Mouse (Mus musculus): ENCODE data around the gene Gm15217.
A peak's percentile ranks its signal among the peaks of the same experiment; 100 is the strongest.

Gene Gm15217

GRCm38 (mm10) chr14:46379285-46379684 is at the start of gene Gm15217:
Gm15217 (plus strand) TSS chr14:46379414.
- no peak for DNase-seq (ENCODE audit: low spot score)

GRCm38 (mm10) chr14:46333421-46334237 is 45.6 kb upstream of the Gm15217 start:
- no peak for DNase-seq (ENCODE audit: low spot score)

GRCm38 (mm10) chr14:46338801-46339200 is 40.4 kb upstream of the Gm15217 start:
- DNase-seq (ENCODE audit: low spot score) = no peak

- no peak for DNase-seq (ENCODE audit: low spot score)
Observed at GRCm38 (mm10) chr14:46344750-46345149, 34.5 kb upstream of the Gm15217 start.

- no peak for DNase-seq (ENCODE audit: low spot score)
Observed at GRCm38 (mm10) chr14:46357286-46357685, 21.9 kb upstream of the Gm15217 start.

DNA sequence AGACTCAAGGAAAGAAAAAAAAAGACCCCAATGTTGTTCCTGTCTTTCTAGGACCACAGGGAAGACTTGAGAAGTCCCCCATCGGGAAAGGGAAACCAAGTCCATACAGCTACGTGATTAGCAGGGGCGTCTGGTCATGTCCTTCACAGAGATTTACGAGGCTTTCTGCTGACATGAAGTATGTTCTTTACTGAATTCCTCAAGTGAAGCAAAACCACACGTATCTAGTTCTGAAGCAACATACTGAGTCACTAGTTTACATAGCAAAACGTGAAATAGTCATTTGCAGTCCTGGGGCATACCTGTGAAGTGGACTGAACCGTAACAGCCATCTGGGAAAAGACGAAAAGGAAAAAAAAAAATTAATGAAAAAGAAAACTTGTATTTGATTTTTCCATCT is 21.5 kb upstream of the Gm15217 start:
- DNase-seq (ENCODE audit: low spot score) = no peak

DNA sequence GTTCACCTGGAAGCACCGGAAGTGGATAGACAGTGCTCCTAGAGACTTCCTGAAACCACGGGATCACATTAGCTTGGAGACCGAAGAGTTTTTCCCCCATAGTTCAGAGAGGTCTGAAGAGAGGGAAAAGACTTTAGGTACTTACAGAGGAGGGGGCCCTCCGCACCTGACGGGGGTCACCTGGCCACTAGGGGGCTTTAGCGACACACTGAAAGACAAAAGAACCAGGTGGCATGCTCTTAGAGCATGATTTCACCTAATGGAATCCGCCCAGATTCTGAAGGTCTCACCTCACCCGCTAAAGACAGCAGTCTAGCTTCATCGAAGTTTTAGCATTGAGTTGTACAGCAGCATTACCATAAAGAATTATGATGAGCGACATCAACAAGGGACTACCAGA is 16.0 kb upstream of the Gm15217 start:
- no peak for DNase-seq (ENCODE audit: low spot score)

DNA sequence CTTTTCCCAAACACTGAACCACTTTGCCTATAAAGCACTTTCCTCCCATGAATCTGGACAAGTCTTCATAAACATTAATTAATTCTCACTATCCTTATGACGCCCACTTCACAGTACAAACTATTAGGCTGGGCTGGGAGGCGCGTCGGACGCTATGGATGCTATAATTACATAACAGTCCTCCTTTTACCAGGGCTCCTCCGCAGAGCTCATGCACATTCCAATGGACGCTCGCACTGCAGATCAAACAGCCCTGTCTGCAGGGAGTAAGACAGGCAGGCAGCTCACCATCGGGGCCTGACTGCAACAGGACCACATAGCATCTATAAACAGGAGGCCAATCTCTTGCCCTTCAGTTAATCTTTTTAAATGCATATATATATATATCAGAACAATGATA is 6.8 kb upstream of the Gm15217 start:
- DNase-seq (ENCODE audit: low spot score) = no peak

- no peak for DNase-seq (ENCODE audit: low spot score)
Observed at GRCm38 (mm10) chr14:46375796-46376195, 3.4 kb upstream of the Gm15217 start.

DNA sequence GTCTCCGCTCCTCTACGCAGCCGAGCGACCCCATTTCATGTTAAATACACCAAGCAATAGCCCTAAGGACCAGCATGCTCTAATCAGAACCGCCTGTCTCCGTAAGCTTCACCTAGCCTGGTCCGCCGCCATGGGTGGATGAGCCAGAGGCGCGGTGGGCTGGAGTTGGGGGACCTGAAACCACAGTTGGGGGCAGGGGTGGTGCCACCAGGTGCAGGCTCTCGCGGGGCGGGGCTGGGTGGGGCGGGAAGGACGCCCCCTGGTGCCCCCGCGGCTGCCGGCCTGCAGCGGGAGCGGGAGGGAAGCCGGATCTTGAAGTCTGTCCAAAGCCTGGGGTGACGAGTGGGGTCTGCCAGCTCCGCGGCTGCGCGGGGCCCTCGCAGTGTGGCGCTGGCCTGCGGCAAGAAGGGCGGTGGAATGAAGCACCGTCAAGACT is 1.1 kb downstream of the Gm15217 start:
- peak; percentile 50 for DNase-seq (ENCODE audit: low spot score)

DNA sequence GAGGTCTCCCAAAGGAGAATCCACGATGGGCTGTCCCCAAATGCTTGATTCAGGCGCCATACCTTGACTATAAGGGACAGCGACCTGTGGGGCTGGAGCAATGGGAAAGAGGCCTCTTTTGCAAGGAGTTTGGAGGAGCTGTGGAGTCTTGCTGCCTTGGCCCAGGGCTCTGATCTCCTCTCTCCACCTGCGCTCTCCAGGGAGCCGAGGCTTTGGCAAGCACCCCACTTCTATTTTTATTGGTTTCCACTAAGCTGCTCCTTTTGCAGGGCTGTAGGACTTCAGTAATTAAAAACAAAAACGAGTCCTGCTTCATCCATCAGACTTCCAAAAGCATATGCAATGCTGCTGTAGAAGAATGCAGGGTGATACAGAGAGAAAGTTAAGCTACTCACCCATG is 2.2 kb downstream of the Gm15217 start:
- DNase-seq (ENCODE audit: low spot score) = no peak

GRCm38 (mm10) chr14:46384946-46385691 is 5.9 kb downstream of the Gm15217 start:
- DNase-seq (ENCODE audit: low spot score) = no peak

DNA sequence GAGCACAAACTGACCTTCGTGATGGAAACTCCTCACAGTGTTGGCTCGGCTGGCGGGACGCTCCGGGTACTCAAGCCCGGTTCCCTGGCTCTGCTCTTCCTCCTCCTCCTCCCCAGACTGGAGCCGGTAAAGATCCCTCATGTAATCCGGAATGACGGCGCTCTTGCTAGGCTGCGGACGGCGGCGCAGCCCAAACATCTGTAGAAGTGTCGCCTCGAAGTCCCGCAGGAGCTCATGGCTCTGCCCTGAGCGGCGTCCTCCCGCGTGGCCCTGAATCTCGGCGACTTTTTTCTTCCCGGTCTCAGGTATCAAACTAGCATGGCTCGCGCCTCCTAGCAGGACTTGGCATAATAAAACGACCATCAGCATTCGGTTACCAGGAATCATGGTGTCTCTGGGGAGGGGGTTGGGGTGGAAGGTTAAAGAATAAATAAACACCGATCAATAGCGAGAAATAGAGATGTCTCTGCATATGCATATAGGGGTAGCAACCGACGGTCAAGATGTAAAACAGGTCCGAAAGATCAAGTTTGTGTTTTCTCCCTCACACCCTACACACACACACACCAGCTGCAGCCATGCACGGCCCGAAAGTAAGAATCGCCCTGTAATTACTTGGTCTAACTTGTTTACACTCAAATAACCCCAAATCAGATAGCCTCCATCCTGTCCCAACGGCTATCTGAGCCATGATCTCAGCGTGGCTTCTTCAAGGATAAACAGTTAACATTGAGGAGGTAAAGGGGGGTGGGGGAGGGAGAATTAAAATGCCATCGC is 6.7 kb downstream of the Gm15217 start:
- DNase-seq (ENCODE audit: low spot score) = no peak

DNA sequence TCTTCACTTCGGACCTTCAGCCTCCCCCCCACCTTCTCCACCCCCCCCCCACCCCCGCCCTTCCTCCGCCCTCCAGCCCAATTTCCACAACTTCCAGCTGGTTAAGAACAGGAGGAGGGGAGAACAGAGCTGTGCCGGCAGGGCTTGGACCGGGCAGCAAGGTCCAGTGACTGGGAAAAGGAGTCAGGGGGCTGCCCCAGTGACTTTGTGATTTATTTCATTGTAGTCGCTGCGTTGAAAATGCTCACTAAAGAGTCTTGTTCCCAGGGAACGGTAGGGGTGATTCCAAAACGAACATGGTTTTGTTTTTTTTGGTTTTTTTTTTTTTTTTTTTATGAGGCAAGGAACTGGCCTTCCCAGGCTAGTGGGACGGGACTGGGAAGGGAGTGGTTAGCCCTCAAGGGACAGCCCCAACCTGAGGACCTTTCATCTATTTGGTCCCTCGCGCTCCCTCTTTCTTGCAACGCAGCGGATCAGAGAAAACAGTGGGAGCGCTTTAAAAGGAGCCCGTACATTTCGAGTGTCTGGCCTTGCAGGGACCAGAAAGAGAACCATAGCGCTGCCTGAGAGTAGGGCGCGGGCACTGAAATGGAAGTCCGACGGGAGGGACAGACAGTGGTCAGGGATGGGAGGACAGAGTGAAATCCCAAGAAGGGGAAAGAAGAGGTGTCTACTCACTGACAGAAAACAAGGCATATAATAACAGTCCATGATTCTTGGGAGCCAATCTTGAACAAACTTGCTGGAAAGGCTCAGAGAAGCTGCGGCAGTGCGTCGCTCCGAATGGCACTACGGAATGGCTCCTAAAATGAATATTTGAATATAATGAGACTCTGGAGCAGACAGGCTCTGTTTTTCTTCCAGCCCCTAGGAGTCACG is 7.5 kb downstream of the Gm15217 start:
- no peak for DNase-seq (ENCODE audit: low spot score)

GRCm38 (mm10) chr14:46387357-46387671 is 8.1 kb downstream of the Gm15217 start:
- DNase-seq (ENCODE audit: low spot score) = peak; percentile 90

- peak; percentile 69 for DNase-seq (ENCODE audit: low spot score)
Observed at GRCm38 (mm10) chr14:46387821-46388481, 8.7 kb downstream of the Gm15217 start.

- peak; percentile 55 for DNase-seq (ENCODE audit: low spot score)
Observed at GRCm38 (mm10) chr14:46388636-46389035, 9.4 kb downstream of the Gm15217 start.

GRCm38 (mm10) chr14:46389438-46390248 is 10.4 kb downstream of the Gm15217 start:
- DNase-seq (ENCODE audit: low spot score) = no peak

DNA sequence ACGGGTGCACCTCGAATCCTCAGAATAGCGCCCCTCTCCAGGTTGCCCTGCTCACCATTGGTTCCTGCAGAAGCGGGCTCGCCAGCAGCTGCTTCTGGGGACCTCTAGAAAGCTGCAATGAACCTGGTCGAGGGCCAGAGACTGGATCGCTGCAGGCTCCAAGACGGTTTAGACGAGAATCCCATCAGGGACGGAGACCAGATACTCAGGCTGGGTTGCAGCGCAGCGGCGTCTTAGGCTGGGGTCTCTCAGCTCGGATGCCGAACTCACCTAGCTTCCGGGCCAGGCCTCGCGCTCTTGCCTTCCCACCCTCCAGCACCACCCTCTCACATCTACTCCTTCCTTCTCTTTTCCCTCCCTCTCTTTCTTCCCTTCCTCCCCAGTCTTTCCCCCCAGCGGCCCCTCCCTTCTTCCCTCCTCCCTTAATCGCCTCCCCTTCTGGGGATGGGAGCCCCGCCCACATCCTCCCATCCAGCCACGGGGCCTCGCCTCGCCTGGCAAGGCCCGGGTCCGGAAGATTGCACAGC is 11.1 kb downstream of the Gm15217 start, which contains the start of gene Bmp4:
Gene Bmp4 (minus strand): TSS at position 421 of the 527 bp plus-strand sequence.
- peak; percentile 52 for DNase-seq (ENCODE audit: low spot score)

GRCm38 (mm10) chr14:46391621-46392170 is 12.5 kb downstream of the Gm15217 start:
- no peak for DNase-seq (ENCODE audit: low spot score)
